Mouse (Mus musculus): ENCODE measurements at regions not wholly inside any gene's neighbourhood (a gene's known extent, or its start where the extent isn't known, plus 50 kb on each side); places are given as distances from the start of the nearest gene placed in this dataset.

GRCm38 (mm10) chr12:35663062-35663461 lies 128.2 kb upstream of the Ahr start:
- TF ChIP-seq CTCF (conservative IDR thresholded peaks at IDR 0.05; ENCODE audit: low read length), result no peak
- no peak for TF ChIP-seq POU5F1 (IDR thresholded peaks at IDR 0.05; ENCODE audit: borderline replicate concordance, low read length)
- no peak for TF ChIP-seq NANOG (IDR thresholded peaks at IDR 0.05; ENCODE audit: borderline replicate concordance, low read length)

Data from E14TG2a.4 (cell line).